Mouse (Mus musculus) testis, adult 2 months (tissue): ENCODE measurements around the gene Sit1.

Source experiments
- CTCF ChIP-seq: fragments of 200-500 bp; IDR thresholded peaks from 2 replicates; pipeline ENCODE4 v1.5.1; 2012; ENCODE audit warnings: low read depth, mild to moderate bottlenecking, inconsistent platforms, low read length, moderate library complexity; ENCODE audit not compliant: control insufficient read depth, insufficient read depth, insufficient replicate concordance
- POLR2A ChIP-seq: fragments of 200-500 bp; IDR thresholded peaks from 2 replicates; pipeline ENCODE4 v1.6.1; 2012; ENCODE audit warnings: low read depth, mild to moderate bottlenecking, inconsistent platforms, low read length, moderate library complexity; ENCODE audit not compliant: control insufficient read depth

- no peak for TF ChIP-seq CTCF
- TF ChIP-seq POLR2A = no peak
Measured at GRCm38 (mm10) chr4:43443511-43443910, 40.0 kb downstream of the Sit1 start.
